Mouse (Mus musculus) left cerebral cortex, postnatal 25 days (tissue): ENCODE data around the gene Pdzd2. TPM values are rescaled to one million over a fixed set of nuclear protein-coding genes. Genes with fewer than 3 reads are reported as not detected.

Experiments
- DNase-seq, 2 experiments: peaks; one replicate each; pipeline ENCODE4 v3.0.0; 2022; ENCODE audit warnings: low spot score in 2 of 2, mixed read lengths in 1 of 2
- intact Hi-C: fragments of 180-260 bp; cut with DNase I; formaldehyde crosslinking; loops from one replicate; pipeline ENCODE4 v1.15.1; 2025
- total RNA-seq, 2 experiments: library from RNA; stranded (reverse); gene quantifications; 2 replicates each; pipeline ENCODE4 v1.2.3; 2021

Pdzd2 gene
- total RNA-seq, 2 experiments from 2014 or later, result 79.8 to 89.9 TPM

DNA sequence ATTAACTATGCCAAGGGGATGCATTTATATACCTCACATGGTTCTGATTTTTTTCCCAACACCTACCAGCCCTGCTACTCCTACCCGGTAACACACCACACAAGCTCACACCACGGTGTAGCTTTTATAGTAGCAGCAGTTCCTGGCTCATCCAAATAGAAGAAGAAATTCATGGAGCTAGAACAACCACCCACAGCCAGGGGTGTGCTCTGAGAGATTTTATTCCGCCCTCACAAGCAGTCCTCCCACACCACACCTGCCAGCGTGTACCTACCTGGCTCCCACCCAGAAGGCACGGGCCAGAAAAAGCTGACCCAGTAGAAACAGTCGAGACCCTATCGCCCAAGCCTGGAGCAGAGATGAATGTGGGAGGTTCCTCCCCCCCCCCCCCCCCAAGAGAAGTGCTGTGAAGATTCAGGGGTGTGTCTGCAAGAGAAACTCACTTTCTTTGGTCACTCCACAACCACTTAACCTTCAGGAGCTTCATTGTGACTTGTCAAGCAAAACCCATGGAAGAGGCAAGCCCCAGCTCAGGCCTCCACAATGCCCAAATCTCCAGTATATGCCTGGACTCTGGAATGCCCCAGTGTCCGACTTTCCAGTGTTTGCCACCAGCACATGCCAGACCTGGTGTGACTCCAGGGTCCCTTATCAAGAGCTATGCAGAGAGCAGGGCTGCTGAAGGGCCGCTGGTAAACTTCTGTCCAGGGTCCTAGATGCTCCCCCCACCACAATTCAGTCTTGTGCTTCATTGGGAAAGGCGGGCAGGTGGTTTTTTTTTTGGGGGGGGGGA is 1.2 kb downstream of the Pdzd2 start:
- peak; percentile 62 to 89 for DNase-seq
- intact Hi-C loops, result loop anchor here (2.0 to 5.0 kb wide), 4 partner anchors 51 to 531 kb away; partner anchors contain the start of gene Mtmr12

DNA sequence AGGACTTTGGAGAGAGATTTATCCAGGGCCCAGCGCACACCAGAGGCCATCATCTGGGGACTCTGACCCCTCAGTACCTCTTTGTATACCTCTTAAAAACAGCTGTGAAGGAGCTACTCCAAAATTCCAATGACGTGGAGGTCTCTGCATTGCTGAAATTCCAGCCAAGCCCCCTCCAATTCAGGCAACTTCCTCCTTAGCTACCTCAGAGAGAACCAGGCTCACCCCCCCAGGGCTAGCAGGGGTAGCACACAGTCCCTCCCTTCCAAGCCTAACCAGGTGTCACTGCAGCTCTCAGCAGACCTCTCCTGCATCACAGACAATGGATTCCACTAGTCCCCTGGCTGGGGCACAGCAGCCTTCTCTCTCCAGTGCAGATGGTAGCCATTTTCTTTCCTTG is 4.5 kb downstream of the Pdzd2 start:
- no peak for DNase-seq
- intact Hi-C loops, result loop anchor here (5.0 kb wide), 3 partner anchors 48 to 528 kb away; partner anchors contain the start of gene Mtmr12

DNA sequence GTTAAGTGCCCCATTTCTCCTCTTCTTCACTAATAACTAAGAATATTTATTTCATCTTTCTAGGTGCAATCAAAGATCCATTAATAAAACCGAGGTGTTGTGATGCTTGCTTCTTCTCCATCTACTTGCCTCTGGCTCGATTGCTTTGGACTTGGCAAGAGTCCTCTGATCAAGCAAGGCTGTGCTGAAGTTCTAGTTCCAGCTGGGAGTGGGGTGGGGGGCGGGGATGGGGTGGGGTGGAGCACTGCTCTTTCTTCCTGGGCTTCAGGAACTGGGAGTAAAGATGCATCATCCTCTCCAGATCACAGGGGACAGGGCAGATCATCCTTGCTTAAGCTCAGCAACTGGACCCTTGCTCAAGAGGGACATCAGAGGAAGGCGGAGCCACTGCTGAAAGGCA is 5.5 kb downstream of the Pdzd2 start:
- intact Hi-C loops, result no loop called here
- no peak for DNase-seq

DNA sequence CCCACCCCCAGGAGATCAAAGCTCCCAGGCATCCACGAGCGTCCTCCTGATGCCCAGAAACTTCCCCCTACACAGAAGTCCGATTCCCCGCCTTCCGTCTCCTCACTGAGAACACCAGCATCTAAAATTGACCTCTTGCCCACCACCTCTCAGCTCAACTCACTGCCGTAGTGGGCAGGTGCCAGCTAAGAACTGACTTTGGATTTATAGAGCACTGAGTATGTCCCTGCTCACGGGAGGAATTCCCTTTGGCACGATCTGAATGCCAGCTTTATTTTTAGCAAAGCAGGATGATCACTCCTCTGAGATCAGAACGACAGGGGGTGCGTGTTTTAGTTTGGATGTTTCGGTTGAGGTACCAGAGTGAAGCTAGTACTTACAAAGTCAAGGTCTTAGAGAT is 7.1 kb downstream of the Pdzd2 start:
- intact Hi-C loops, result no loop called here
- DNase-seq, result peak in 1 of 2 experiments; percentile 36

DNA sequence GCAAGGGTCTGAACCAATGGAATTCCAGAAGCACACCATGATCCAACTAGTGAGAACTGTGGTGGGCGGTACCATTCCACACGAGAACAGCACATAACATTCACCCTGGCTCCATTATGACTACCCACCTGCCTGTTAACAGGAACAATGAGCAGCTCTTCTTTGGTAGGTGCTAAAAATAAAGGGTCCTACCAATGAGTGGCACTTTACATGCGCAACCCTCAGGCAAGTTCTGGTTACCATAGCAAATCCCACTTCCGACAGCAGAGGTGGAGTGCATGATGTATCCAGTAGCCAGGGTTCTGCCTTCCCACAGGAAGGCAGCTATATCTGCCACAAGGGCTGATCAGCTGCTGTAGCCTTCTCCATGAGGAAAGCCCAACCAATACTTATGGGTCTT is 11.3 kb downstream of the Pdzd2 start:
- peak in 1 of 2 experiments; percentile 25 for DNase-seq
- intact Hi-C loops, result no loop called here

DNA sequence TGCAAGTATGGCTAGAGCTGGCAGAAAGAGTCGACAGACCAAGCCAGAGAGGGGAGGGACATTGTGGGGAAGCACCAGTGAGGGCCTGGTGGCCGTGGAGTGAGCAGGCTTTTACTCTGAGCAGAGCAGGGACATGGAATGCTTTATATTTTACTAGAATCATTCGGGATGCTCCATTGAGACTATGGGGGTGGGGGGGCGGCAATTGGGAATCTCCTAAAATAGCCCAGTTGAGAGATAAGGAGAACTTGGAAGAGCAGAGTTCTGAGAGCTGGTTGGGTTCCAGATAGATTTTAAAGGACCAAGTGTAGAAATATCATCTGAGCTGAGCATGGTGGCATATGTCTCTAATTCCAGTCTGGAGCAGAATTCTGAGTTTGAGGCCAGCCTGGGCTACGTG is 14.5 kb downstream of the Pdzd2 start:
- no peak for DNase-seq
- intact Hi-C loops, result no loop called here

DNA sequence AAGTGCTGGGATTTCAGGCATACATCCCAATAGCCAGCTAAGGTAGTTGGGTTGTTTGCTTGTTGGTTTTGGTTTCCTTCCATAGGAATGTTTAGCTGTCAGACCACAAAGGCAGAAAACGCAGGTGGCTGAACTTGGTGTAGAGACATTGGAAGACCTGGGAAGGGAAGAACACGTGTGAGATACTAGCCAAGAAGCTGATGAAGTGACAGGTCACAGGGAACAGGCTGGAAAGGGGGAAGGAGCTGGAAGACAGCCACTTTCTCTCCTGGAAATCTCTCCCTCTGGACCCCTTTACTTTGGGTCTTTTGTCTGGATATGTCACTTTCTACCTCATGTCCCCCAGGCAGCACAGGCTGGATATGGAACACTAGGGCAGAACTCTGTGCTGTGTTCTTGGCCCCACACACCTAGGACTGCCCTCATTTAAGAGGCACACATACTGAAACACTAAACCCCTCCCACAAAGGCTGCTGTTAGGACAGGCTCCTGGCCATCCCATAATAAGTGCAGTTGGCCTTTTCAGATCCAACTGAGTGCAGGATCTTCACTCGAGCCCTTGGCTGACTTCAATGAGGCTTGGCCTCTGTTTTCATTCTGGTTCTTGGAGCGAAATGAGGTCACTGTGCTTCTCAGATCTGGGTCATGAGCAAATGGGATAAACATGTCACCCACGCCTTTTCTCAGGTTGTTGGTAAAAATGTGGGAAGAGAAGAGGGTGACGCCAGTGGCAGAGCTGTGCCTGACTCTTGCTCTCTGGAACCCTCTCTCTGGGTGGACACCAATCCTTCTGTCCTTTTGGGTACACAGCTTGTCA is 17.8 kb downstream of the Pdzd2 start:
- peak in 1 of 2 experiments; percentile 19 for DNase-seq
- intact Hi-C loops, result no loop called here

DNA sequence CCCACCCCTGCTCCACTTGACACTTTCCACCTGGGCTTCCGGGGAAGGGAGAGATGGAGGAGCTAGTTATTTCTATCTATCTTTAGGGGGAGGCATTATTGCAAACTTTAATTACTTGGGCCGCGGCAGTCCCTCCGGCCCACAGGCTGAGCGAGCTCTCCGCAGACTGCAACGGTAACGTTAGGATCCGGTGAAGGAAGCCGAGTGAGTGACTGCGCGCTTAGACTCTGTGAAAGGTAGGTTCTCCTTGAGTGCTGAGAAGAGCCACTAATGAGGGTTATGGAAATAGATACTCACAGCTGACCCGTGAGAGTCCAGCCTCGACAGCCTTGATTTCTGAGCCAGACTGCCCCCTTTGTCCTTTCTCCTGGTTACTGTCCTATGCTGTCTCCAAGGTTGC is 20.9 kb downstream of the Pdzd2 start:
- DNase-seq, result no peak
- intact Hi-C loops, result no loop called here

DNA sequence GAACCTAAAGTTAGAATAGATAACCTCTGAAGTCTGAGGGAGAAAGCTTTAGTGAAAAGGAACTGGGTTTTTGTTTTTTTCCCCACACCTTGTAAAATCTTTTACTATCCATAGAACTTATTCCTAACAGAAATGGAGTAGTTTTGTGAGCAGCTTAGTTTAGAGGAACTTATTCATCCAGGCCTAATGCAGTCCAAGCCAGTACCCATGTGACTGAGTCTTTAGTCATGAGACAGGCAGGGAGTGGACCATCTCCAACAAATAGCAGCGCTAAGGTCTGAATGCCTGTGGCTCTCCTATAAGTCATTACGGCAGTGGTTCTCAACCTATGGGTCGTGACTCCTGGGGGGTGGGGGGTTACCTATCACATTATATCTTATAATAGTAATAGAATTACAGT is 22.3 kb downstream of the Pdzd2 start:
- DNase-seq, result no peak
- intact Hi-C loops, result no loop called here

DNA sequence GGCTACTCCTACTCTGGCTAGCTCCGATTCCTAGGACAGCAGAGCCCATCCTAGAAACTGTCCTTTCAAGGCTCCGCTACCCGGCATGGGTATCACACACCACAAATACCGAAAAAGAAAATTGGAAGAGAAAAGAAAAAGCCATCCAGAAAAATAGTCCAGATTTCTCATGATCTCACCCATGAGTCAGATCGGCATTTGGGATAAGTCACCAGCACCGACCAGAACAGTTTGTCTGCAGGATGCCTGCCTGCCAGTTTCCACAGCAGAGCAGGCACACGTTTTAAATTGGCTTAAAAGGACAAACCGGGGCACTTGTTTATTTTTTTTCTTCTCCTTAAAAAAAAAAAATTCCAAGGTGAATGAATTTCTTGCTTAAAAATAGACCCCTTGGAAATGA is 22.8 kb downstream of the Pdzd2 start:
- intact Hi-C loops, result no loop called here
- peak; percentile 16 to 71 for DNase-seq

DNA sequence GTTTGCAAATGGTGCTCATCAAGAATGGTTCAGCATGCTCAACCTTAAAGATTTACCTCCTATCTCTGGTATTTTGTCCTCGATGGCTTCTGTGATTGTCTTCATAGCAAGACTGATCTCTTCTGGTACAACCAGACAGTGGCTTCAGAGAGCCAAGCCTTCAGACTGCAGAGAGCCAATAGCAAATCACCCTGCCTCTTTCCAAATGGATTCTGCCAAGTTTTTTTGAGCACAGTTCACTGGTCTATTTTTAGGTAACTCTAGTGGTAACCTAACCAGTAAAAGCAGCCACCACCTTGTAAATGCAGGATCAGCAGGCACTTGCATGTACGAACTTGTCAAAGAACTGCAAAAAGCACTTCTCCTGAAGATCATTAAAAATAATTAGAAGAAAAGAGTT is 25.4 kb downstream of the Pdzd2 start:
- intact Hi-C loops, result no loop called here
- no peak for DNase-seq

DNA sequence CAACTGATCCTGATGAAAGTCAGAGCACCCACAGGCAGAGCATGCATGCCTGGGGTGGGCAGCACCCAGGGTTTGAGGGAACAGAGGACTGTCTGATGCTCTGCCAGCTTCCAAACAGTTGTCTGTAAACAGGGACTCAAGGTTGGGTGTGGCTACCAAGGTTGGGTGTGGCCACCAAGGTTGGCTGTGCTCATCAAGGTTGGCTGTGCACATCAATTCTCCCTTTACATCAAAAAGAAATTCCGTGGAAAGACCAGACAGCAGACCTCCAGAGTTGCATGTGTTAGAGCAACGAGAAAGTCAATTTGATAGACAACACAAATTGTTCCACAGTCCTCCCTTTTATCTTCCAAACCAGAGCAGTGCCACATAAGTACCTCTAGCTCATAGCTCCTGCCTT is 26.5 kb downstream of the Pdzd2 start:
- no peak for DNase-seq
- intact Hi-C loops, result no loop called here

DNA sequence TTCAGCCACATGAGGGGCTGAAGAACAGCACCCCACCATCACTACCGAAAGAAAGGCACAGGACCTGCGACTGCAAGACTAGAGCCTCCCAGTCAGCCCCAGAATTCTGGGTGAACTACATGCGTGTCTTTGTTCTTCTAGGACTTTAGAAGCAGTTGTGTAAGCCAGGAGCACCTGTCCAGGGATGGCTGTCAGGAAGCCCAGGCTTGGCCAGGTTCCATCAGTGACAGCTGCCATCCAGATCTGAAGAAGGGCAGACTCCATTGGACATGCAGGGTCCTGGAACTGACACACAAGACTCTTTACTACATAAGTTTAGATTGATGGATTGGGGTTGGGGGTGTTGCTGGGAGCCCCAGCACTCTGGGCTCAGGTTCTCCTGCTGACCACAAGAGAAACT is 29.7 kb downstream of the Pdzd2 start:
- DNase-seq, result no peak
- intact Hi-C loops, result no loop called here

DNA sequence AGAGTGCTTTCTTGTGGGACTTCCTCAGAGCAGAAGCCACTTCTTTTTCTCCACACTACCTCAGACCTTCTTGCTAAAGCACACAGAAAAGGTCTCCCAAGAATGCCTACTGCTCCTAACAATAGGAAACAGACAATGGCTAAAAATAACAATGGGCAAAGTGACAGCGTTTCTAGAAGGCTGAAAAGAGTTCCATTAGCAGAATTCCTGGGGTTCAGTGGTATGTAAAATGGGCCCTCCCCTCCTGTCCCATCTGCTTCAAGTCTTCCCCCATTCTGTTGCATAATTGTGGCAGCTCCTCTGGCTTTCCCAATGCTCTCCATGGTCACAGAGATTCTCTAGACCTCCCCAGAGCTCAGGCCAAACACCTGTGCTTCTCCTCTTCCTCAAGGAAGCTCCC is 31.4 kb downstream of the Pdzd2 start:
- intact Hi-C loops, result no loop called here
- no peak for DNase-seq

DNA sequence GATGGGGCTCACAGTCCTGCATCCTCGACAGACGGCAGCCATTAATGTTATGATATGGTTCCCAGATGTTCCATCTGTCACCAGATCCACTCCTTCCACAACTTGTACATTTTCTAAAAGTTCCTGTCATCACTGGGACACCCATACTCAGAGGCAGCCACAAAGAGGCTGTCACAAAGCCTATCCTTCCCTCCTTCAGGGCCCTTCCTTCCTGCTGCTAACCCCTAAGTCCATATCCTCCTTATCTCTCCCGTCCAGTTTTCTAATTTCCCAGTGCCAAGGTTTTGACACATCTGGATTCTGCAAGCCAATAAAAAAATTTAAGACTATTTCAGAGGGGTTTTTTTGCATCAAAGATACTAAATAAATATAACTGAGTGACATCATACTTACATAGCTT is 32.8 kb downstream of the Pdzd2 start:
- no peak for DNase-seq
- intact Hi-C loops, result no loop called here

DNA sequence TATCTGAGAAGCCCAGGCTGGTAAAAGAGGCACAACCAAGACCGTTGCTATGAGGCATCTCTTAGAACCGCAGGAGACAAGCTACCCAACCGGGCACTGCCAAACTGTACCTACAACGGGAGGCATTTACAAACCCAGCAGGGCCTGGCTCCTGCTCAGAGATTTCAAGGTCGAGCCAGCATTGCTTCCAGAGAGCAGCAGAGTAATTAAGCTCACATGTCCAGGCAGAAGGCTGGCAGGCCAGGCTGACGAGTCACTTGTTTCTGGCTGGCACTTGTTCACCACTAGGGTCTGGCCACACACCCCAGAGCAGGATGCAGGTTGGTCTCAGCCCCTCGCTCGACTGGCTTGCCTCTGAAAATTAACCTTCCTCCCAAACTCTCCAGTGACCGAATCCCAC is 39.4 kb downstream of the Pdzd2 start:
- DNase-seq, result no peak
- intact Hi-C loops, result no loop called here

DNA sequence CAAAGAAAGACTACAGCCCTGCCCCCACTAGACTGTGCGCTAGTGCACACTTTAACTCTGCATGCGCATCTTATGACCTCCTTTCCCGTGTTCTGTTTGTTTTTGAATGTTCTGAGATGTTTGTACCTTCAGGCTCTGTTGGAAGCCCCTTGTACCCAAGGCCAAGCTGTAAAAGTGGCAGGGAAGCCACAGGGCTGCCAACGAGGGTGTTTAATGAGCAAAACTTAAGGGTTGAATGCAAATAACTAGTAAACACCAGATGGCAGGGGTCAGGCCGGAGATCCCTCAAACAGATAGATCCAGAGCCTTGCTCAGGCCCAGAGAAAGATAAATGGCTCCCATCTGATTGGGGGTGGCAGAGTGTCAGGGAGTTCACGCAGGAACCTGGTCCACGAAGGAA is 42.0 kb downstream of the Pdzd2 start:
- intact Hi-C loops, result no loop called here
- no peak for DNase-seq

DNA sequence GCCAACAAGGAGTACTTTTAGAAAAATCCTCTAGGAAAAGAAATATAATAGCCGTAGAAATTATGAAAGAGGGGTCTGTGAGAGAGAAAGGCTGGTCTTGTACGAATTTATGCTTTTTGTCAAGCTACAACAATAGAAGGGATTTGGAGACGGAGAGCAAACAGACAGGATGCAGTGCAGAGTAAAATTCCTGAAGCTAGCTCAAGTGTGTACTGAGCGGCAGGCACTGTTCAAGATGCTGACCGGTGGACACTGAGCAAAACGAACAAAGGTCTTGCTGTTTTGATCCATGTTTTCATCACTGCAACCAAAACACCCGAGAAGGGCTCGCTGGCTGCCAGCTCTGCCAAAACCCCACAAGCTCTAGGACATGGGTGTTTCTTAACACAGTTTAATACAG is 42.8 kb downstream of the Pdzd2 start:
- DNase-seq, result no peak
- intact Hi-C loops, result no loop called here

DNA sequence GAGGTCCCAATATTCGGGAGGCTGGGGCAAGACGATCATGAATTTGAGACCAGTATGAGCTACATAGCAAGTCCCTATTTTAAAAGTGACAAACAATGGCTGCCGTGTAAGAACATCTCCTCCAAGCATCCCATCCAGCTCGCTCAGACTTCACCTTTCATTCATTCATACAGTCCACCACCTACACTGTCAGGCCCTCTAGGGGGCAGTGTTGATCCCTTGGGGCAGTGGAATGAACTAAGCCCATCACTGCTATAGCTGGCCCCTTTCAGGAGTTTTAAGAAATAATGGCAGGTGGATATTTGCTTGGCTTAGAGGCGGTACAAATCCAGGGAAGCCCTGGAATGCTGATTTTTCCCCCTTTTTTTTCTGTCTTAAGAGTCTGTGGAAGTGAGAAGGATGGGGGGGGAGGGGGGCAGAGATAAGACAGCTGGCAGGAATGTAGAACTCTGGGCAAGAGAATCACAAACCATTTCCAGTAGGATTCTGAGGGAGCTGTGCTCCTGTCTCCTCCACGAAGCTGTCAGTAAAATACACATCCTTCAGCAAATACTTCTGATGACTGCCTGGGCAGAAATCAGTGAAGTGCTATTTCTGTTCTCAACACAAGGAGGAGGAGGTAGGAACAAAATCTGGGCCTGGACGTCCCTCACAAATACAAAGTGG is 49.9 kb downstream of the Pdzd2 start:
- intact Hi-C loops, result loop anchor here (5.0 kb wide), 1 partner anchor 47 kb away; the partner anchor contains the start of gene Pdzd2
- DNase-seq, result peak in 1 of 2 experiments; percentile 29

DNA sequence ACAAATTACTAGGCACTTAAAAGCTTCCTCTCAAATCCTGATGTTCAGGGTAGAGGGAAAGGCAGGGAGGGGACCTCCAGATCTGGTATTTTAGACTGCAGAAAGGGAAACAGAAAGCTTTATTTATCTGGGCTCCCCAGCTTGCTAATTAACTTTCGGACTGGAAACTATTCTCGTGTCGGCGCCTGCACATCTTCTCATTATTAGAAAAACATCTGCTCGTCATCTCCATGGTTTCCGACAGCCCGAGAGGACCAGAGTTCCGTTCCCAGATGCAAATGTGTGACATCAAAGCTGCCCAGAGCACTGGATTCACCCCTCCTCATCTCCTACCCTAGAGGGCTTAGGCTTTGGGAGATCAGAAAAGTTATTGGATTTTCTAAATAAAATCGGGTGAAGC is 57.2 kb downstream of the Pdzd2 start:
- DNase-seq, result no peak
- intact Hi-C loops, result no loop called here
